Mouse (Mus musculus) c-Kit-positive CD71-positive TER-119-negative erythroid progenitor cells, embryonic 14.5 days (primary cell): ENCODE data around the gene Bub1b.
A peak's percentile ranks its signal among the peaks of the same experiment; 100 is the strongest.
"Not testable (repeated sequence)": the region's sequence is repeated elsewhere in the genome, so short reads cannot be mapped to it uniquely, and the experiment has no call there.

Experiments used
- DNase-seq: peaks from one replicate; pipeline ENCODE4 v3.0.0-alpha.2; 2013; ENCODE audit warnings: low read depth

Bub1b gene

DNA sequence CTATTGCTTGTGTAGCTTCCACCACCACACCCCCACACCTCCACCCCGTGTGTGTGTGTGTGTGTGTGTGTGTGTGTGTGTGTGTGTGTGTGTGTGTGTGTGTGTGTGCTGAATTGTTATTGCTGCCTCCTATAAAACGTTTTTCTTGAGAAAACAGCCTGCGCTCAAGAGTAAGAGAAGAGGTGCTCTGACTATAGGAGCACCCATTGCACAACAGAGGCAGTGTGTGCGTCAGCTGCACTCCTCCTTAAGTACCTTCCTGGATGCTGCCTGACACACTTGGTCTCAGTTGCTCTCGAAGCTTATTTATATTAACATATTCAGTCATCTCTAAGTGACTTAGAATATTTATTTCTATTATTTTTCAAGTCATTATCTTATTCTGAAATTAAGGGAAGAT lies 20.0 kb downstream of the Bub1b start:
- DNase-seq = no peak

DNA sequence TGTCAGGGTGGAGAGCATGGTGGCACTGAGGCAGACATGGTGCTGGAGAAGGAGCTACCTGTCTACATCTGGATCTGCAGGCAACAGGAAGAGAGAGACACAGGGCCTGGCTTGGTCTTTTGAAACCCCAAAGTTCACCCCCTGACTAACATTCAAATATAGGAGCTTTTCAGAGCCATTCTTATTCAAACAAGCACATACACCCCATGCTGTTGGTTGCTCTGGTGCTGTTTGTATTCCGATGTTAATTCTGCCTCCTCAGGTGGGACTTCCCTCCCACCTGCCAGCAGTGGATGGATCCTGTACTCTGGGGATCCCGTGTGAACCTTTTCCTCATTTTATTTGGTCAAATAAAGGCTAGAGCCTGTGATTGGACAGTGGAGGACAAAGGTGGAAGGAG lies 22.1 kb downstream of the Bub1b start:
- DNase-seq = no peak

DNA sequence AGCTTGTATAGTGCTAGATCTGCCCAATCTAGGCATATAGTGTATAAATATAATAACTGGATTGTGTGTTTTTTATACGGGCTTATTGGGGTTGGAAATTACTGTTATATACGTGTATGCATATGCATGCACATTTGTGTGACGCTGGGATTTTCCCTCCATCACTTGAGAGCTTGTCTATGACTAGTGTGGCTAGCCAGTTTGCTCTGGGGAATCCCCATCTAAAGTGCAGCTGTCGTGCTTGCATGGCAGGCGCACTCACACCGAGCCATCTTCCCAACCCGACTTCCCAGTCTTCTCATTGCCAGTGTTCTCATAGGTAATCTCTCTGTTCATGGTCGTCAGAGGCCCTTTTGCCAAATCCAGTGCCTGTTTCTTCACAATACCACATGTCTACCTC lies 22.6 kb downstream of the Bub1b start:
- no peak for DNase-seq

DNA sequence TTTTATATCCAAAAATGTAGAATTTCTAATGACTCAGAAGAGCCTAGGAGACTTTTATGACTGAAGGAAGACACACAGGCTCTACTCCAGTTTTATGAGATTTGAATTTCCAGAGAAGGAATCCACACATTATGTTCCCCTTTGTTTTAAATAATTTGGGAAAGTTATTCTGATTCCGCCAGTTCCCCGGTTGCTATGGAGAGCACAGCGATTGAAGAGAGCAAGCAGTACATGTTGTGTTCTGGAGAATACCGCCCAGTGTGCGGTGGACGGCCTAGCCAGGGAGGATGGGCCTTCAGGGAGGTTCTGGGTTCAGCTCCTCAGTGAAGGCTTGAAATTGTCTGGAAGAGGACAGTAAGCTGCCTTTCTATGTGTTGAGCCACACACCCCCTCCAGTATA lies 31.3 kb downstream of the Bub1b start:
- no peak for DNase-seq

GRCm38 (mm10) chr2:118633441-118633840 lies 35.4 kb downstream of the Bub1b start:
- DNase-seq = no peak

DNA sequence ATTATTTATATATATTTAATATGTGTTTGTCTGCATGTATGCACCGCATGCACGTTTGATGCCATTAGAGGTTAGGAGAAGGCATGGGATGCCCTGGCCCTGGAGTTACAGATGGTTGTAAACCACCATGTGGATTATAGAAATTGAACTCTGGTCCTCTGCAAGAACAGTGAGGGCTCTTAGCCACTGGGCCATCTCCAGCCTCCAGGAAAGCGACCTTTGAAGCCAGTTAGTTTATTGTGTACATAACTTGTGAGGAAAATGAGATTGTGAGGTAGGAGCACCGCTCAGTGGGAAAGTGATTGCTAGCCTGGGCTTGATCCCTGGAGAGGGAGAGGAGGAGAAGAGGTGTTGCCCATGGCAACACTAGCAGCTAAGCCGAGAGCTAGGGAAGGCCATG lies 39.2 kb downstream of the Bub1b start:
- DNase-seq = no peak

- peak; percentile 71 for DNase-seq
These were observed 40.0 kb downstream of the Bub1b start for GRCm38 (mm10) chr2:118637888-118638526.

GRCm38 (mm10) chr2:118638686-118639085 lies 40.7 kb downstream of the Bub1b start:
- DNase-seq = no peak

DNA sequence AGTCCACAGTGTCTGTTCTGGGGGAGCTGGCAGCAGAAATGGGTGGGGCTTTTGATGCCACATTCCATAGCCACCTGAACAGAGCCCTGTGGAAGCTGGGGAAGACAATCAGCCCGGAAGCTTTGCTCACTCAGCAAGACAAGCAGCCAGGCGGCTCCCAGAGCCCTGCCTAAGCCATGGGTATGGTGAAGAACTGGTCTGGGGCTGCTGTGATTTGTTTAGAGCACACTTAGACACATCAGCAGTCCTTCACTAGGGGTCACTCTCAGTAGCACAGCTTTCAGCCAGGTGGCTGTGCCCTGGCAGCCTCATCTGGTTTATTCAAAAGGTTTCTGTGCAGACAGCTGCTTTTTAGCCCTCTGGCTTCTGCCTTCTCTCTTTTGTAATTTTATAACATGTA lies 43.1 kb downstream of the Bub1b start:
- DNase-seq = no peak

DNA sequence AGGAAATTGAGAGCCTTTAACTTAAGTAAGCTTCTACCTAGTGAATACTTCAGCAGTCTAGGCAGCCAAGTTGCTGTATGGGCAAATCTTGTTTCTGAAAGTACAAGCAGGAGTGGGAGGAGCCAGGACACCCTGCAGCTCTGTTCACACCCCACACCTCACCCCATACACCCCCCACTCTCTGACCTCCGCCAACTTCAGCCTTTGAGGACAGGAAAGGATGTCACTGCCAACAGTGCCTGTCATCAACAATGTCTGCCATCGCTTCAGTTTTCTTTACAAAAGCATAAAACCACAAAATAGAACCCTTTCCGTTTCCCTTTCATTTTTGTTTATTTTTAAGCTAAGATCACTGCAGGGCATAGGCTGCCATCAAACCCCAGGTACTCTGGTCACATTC lies 44.4 kb downstream of the Bub1b start:
- no peak for DNase-seq

DNA sequence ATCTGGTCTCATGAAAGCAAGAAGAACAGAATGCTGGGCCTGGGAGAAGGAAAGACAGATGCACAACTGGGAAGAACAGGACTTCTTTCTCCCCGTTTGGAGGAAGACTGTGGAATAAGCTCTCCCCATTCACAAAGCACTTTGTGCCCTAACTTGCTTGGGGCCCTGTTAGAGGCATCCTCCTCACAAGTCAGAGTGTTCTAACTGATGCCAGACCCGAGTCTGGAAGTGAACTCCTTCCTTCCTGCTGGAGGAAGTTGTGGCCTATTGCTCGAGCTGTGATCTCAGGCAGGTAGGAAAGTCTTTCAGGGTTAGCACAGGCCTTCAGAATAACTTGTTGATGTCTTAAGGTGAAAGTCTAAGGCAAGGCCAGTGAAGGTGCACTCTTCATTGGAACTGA lies 44.9 kb downstream of the Bub1b start:
- DNase-seq = no peak

GRCm38 (mm10) chr2:118646665-118647064 lies 48.7 kb downstream of the Bub1b start:
- DNase-seq = no peak

GRCm38 (mm10) chr2:118650697-118651096 lies 52.7 kb downstream of the Bub1b start:
- DNase-seq = not testable (repeated sequence)

DNA sequence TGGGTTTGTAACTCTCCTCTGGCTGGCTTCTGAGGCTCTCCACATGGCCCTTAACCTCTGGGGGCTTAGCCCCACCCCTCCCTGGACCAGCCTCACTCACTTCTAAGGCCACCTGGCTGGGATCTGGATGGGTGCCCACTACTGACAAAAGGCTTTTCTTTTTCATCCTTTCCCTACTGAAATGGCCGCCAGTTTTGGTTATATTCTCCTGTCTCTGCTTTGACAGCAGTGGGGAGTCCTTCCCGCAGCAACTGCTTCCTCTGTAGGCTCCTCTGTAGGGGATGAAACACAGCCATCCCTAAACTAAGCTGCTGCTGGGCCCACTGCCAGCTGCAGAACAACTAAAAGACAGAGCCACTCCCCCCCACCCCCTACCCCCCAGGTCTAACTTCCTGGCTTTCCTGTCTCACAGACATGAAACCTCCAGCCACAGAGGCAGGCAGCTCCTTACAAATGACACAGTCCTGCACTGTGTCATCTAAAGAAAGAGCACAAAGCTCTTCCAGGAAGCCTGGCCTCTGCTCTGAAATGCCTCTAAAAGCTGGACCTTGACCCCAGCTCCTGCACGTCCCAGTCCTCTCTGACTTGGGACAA lies 58.8 kb downstream of the Bub1b start:
- no peak for DNase-seq

- peak; percentile 75 for DNase-seq
These were observed 60.4 kb downstream of the Bub1b start for GRCm38 (mm10) chr2:118658457-118658856.

GRCm38 (mm10) chr2:118659077-118659476 lies 61.1 kb downstream of the Bub1b start:
- DNase-seq = peak; percentile 96

DNA sequence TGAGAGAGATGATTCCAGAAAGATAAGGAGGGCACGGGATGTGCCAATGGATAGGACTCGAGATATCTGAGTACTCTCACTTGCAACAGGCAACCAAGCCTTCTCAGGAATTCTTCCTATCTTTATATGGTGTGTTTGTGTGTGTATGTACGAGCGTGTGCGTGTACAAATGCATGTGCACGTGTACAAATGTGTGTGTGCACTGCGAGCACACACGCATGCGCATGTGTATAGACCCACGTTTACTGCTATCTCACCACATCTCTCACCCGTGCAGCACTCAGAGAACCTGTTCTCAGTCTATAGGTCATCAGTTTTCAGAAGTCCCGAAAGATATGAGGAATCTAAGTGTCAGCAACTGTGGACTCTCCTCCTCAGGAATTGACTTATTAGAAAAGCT lies 61.5 kb downstream of the Bub1b start:
- peak; percentile 60 for DNase-seq

- DNase-seq = peak; percentile 83
These were observed 62.0 kb downstream of the Bub1b start for GRCm38 (mm10) chr2:118659998-118660452.

- DNase-seq = no peak
These were observed 63.9 kb downstream of the Bub1b start for GRCm38 (mm10) chr2:118661891-118662290.

DNA sequence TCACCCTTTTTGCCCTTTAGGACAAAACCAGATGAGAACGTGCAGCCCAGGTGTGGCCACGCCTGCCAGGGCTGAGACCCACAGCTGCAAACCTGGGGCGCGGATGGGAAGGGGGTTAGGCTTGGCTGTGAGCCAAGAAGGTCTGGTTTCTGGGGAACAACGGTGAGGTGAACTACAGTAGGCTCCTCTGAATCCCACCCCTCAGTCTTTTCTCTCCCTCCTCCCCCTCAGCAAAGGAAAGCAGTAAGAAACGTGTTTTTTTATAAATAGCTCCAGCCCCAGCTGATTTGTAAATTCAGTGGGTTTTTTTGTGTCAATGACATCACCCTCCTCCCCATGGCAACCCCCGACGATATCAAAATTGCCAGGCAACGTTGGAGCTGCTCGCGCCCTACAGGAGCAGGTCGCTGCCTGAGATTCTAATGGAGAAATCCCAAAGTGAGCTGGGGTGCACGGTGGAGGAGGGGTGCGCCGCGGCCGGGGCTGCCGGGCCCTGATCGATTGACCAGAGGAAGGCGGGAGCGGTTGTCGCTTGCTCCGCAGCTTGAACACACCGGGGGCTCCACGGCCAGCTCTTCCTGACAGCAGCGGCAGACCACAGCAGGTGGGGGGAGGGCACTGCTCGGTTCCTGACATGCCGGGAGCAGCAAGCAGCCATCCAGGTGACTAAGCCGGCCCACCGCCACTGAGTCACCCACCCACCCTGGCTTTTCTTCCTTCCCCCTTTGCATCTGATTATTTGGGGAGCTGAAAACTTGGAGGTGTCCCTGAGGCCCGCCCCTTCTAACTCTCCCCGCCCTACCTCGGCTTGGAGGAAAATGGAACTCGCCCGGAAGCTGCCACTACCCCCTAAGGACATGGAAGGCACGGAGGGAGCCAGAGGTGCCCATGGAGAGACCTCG lies 65.1 kb downstream of the Bub1b start, which contains the start of gene Pak6:
TSS of gene Pak6 (plus strand) at position 402 of the 902 bp plus-strand sequence.
- peak; percentile 63 for DNase-seq

- DNase-seq = no peak
These were observed 66.1 kb downstream of the Bub1b start for GRCm38 (mm10) chr2:118663804-118664766.
